Mouse (Mus musculus): ENCODE measurements around the gene Lztfl1. TPM values are rescaled to one million over a fixed set of nuclear protein-coding genes. Genes with fewer than 3 reads are reported as not detected.
"Not testable (repeated sequence)": the region's sequence is repeated elsewhere in the genome, so short reads cannot be mapped to it uniquely, and the experiment has no call there.

Lztfl1 gene
- 10 to 100 TPM; 63.4 to 78.6 (median 74.5) TPM for total RNA-seq (2022)

DNA sequence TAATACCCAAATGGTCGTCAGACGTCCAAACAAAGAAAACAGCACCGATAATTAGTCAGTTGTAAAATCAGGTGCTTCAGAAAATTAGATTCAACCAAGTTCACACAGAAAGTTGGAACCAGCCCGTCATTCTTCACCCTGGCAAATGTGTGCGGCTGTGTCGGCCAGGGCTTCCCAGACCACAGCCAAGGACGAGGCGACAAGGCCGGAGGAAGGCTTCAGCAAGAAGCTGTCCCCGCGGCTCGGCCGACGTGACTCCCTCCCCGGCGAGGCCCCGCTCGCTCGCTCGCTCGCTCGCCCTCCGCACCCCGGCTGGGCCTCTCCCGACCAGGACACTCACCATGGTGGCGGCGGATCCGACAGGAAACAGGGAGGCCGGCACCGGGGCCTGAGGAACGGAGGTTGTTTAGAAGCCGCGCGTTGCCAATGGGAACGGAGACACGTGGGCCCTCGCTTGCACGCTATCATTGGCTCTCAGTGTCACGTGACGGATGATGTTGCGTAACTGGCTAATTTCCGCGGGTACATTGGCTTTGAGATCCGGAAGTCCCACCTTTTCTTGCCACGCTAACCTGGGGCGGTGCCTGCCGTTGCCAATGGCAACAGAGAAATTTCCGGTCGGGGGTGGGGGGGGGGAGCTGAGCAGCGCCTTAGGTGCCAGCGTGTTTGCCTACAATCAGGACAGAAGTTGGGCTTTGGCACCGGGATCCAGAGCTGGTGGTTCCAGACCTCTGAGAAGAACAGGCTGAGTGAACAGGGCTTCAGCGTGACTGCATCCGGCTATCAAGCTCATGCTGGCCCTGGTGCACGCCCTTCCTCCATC, at the start of gene Lztfl1:
Lztfl1 (minus strand) TSS at position 512 of the 823 bp plus-strand sequence.
- DNase-seq (ENCODE audit: low spot score in 2 of 2), result peak; percentile 97

DNA sequence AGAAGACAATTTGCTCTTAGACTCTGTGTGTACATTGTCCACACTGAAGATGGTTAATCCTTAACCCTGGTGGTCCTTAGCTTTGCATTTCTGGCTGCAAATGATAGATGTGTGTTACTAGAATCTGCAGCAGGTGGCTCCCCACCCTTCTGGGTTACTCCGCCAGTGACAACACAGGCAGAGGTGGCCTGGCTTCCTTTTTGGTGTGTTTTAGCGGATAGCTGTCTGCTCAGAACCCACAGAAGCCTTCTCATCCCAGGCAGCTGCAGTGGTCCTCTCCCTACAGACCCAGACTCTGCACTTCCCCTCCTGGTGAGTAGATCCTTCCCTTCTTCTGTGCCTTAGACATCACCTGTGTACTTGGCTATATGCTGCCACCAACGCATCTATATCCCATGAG, 49.5 kb upstream of the Lztfl1 start:
- DNase-seq (ENCODE audit: low spot score in 2 of 2), result no peak

GRCm38 (mm10) chr9:123763771-123764170, 46.3 kb upstream of the Lztfl1 start:
- no peak for DNase-seq (ENCODE audit: low spot score in 2 of 2)

- no peak for DNase-seq (ENCODE audit: low spot score in 2 of 2)
Observed at GRCm38 (mm10) chr9:123762886-123763285, 45.4 kb upstream of the Lztfl1 start.

DNA sequence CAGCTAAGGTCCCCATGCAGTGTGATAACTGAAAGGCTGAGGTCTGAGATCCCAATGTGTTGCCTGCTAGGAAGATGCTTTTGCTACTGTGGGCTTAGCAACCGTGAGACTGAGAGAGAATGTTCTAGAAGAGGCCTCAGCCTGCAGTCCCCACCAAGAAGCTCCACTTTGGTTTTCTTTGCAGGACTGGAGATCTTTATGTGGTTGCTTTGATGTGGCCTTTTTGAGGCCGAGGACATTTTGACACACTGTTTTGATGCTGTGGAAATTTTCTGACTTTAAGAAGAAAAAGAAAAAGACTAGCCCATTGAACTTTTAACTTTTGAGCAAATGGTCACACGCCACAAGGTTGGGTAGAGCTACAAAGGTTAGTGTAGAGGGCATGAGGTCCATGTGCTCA, 43.3 kb upstream of the Lztfl1 start:
- no peak for DNase-seq (ENCODE audit: low spot score in 2 of 2)

DNA sequence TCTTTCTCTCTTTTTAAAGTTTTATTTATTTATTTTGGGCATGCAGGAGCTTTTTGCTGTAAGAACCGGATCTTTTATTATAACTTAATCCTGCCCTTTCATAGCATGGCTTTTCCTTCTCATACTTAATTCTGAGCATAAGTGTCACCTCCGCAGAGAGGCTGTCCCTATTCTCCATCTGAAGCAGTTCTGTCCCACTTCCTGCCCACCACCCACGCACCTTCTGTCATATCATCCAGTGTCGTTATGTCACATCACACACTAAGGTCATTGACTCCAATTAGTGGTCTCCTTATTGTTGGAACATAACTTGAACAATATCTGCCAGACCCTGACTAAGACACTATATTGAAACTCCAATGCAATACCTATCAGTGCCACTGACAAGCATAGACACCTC, 41.1 kb upstream of the Lztfl1 start:
- DNase-seq (ENCODE audit: low spot score in 2 of 2), result no peak

DNA sequence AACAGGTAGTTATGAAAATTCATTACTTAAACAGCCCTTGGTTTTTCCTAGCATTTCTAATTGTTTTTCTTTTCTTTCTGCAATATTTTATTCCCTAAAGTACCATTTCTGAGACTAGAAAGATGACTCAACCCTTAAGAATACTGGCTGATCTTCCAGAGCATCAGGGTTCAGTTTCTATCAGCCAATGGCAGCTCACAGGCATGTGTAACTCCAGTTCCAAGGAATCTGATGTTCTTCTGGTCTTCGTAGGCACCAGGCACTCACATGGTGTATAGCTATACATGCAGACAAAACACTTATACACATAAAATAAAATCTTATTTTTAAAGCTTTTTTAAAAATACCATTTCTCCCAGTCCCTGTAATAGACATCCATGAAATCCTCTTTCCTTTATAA, 40.7 kb upstream of the Lztfl1 start:
- no peak for DNase-seq (ENCODE audit: low spot score in 2 of 2)

DNA sequence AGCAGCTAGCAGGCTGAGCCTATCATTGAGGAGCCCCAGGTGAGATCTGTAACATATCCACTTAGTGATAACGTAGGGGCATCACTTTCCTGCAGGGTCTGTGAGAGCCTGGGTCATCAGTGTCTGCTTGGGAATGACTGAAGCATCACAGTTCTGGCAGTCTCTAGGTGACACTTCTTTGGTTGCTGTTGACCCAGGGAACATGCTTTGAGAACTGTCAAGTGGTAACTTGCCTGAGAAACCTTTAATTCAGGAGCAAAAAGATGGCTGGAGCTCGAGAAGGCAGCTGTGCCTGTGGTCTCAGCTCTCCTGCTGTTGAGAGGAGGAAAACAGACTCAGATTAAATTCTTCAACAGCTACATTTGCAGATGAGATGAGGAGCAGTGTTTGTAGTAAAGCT, 39.8 kb upstream of the Lztfl1 start:
- no peak for DNase-seq (ENCODE audit: low spot score in 2 of 2)

DNA sequence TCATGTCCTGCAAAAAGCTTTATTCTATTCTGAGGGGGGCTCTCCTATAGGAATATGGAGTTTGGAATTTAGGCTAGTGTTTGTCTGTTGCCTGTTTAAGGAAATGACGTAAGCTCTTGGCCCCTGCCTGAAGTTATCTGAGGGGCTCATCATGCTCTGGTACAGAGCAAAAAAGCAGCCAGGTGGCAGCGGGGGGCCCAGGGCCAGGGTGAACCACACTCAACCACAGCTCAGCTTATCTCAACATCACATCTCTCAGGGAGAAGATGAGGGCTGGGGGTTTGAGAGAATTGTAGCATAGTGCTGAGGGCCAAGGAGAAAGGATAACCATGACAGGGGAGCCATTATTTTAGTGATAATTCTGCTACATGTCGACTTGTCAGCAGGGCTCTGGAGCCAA, 39.3 kb upstream of the Lztfl1 start:
- DNase-seq (ENCODE audit: low spot score in 2 of 2), result no peak

DNA sequence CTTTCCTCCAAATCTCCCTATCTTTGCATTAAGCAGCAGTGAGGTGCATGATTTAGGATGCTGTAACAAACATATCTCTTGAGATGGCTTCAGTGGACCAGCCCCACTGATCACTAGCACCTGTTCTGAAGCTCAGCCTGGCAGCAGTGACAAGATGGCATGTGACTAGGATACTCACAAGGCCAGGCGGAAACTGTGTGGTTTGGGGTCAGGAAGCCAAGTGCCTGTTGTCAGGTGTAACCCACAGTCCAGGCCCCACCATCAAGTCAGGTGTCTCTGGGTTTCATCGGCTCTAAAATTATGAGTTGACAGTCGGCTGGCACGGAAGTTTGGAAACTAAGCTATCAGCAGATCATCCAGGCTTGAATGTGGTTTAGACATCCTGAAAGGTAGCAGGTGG, 36.8 kb upstream of the Lztfl1 start:
- DNase-seq (ENCODE audit: low spot score in 2 of 2), result no peak

- not testable (repeated sequence) for DNase-seq (ENCODE audit: low spot score in 2 of 2)
Observed at GRCm38 (mm10) chr9:123749687-123750086, 32.2 kb upstream of the Lztfl1 start.

- DNase-seq (ENCODE audit: low spot score in 2 of 2), result no peak
Observed at GRCm38 (mm10) chr9:123740799-123741198, 23.3 kb upstream of the Lztfl1 start.

GRCm38 (mm10) chr9:123734133-123734532, 16.6 kb upstream of the Lztfl1 start:
- no peak for DNase-seq (ENCODE audit: low spot score in 2 of 2)

GRCm38 (mm10) chr9:123731271-123731670, 13.8 kb upstream of the Lztfl1 start:
- DNase-seq (ENCODE audit: low spot score in 2 of 2), result no peak

DNA sequence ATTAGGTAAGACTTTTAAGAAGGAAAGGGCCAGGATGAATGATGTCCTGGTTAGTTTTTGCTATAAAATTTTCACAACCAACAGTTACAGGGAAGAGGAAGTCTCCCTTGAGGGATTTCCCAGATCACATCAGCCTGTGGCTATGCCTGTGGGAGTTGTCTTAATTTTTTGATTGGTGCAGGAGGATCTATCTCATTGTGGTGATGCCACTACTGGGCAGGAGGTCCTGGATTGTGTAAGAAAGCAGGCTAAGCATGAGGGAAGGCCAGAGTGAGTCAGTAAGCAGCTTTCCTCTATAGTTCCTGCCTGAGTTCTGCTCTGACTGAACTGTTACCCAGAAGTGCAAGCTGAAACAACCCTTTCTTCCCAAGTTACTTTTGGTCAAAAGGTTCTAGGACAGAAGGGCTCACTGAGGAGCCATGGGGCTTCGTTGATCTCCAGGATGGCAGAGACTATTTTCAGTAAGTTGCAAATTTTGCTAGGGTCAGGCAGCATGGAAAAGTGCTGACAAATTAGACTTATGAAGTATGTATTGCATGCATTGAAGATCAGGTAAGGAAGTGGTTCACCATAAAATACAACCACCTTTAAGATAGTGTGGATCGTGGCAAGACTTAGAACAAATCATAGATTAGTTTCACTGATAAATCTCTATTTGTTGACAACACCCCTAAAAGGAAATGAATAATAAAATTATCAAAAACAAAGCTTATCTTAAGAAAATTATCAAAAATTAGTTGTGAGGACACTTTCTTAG, 5.4 kb upstream of the Lztfl1 start:
- no peak for DNase-seq (ENCODE audit: low spot score in 2 of 2)

DNA sequence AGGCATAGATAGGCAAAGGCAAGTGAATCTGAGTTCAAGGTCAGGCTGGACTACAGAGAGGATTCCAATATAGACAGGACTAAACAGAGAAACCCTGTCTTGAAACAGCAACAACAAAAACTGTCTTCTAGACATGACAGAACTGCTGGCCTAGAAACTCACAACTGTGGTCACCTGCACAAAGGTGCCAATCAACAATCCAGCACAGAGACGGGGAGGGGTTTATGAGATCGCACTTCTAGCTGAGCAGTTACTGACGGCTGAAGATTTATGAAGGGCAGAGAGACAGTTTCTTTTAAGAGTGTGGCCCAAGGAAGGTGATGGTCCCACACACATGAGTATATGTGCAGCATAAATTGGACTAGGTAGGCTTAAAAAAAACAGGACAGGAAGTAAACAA, 1.2 kb downstream of the Lztfl1 start:
- DNase-seq (ENCODE audit: low spot score in 2 of 2), result no peak

GRCm38 (mm10) chr9:123713111-123713510, 4.4 kb downstream of the Lztfl1 start:
- DNase-seq (ENCODE audit: low spot score in 2 of 2), result no peak

DNA sequence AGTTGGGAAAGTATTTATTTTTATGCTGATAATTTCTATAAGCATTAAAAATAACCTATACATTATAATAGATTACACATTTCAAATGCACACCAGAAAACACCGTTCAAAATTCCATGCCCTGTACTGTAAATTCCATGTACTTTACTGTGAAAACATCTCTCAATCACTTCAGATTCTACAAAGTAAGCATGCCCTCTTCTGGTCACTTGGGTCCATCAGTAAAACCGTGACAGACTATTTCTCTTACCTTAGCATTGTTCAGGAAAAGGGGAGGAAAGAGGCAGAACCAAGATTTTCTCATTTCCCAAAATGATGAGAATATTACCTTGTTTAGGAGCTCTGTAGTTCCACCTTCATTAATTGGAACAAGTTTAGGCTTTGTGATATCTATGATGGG, 8.3 kb downstream of the Lztfl1 start:
- DNase-seq (ENCODE audit: low spot score in 2 of 2), result no peak

DNA sequence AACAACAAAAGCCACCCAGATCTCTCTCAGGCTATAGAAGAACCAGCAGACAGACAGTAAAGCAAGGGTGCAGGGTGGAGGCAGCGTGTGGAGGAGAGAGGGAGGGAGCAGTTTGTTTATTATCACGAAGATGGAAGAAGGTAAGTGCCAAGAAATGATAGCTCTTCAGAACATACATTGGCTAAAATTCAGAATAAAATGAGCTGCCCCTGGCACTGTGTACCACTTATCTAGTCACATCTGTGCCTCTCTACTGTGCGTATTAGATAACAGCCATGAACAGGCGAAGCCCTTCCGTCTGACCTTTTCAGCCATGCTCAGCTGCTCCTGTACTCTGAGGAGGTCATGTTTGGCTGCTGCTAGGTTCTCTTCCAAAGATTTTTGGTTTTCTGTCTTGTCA, 15.7 kb downstream of the Lztfl1 start:
- DNase-seq (ENCODE audit: low spot score in 2 of 2), result no peak

- peak in 1 of 2 experiments; percentile 8 for DNase-seq (ENCODE audit: low spot score in 2 of 2)
Observed at GRCm38 (mm10) chr9:123695634-123696302, 21.7 kb downstream of the Lztfl1 start.

DNA sequence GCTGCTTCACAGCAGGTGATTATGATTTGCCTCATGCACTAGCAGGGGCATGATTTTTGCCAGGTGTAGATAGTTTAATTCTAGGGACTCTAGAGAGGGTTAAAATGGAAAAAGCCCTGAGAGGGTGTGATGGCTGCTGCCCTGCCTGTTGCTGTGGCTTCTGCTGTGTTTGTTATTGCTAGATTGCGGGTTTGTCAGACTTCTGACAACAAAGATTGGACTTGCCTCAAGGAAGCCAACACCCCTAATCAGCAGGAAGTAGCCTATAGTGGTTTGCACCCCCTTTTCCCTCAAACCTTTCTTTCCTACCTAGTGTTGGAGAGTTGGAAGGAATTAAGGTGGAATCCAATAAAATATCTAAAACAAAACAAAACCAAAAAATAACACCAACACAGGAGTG, 29.3 kb downstream of the Lztfl1 start:
- DNase-seq (ENCODE audit: low spot score in 2 of 2), result no peak

DNA sequence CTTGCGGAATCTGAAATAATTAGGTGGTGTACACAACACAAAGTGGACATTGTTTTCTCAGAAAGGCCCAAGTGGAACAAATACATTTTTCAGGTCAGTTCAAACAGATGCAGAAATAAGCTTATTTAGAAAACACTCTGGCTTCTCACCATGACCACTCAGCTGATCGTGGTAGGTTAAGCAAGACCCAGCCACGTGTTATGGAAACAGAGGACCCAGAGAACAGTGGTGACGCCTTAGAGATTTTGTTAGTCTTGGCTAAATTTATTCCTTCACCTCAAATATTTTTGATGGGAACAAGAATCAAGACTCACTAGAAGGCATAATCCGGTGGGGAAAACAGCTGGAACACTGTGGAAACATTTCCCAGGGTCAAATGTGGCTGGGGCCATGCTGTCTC, 31.3 kb downstream of the Lztfl1 start:
- no peak for DNase-seq (ENCODE audit: low spot score in 2 of 2)
